Mouse (Mus musculus): ENCODE results near the gene Pdcd4. TPM values are rescaled to one million over a fixed set of nuclear protein-coding genes. Genes with fewer than 3 reads are reported as not detected.

The Pdcd4 gene
- polyA plus RNA-seq, 1 experiment from 2014 or later, result 204 TPM

GRCm38 (mm10) chr19:53898970-53899900 lies 7.2 kb downstream of the Pdcd4 start:
- Histone ChIP-seq H3K27me3 (ENCODE audit: control insufficient read depth, insufficient read depth, low read length) (no peaks in the 10 kb centered on the region), H3K4me2 (replicated peaks; ENCODE audit: low read depth) (no peak overlapping the region), H3K36me3 (ENCODE audit: control insufficient read depth, insufficient read depth, low read length) (no peaks in the 10 kb centered on the region), H3K27ac (replicated peaks) (no peak overlapping the region), H3K4me3 (ENCODE audit: low read depth, low read length) (no peak overlapping the region), H3K9ac (ENCODE audit: low read length) (no peak overlapping the region), H3K9me3 (ENCODE audit: control insufficient read depth, low read length) (no peaks in the 10 kb centered on the region), H3K4me1 (replicated peaks; ENCODE audit: control insufficient read depth, insufficient read depth) (peaks cover 4% of the 10 kb centered on the region; the same call in 1 of the 2 replicates)
- no peak for TF ChIP-seq CTCF (IDR thresholded peaks at IDR 0.05; ENCODE audit: low read depth)
- TF ChIP-seq EP300 (optimal IDR thresholded peaks at IDR 0.05), result no peak
- WGBS, result 76% methylated on average over 25 of the region's 25 CpGs
- ATAC-seq (ENCODE audit: low FRiP score, low TSS enrichment) (no peak), DNase-seq (ENCODE audit: low spot score) (peak; percentile 7)

- Histone ChIP-seq H3K36me3 (ENCODE audit: control insufficient read depth, insufficient read depth, low read length) (no peaks in the 10 kb centered on the region), H3K27me3 (ENCODE audit: control insufficient read depth, insufficient read depth, low read length) (no peaks in the 10 kb centered on the region), H3K4me2 (replicated peaks; ENCODE audit: low read depth) (no peak overlapping the region), H3K9me3 (ENCODE audit: control insufficient read depth, low read length) (no peaks in the 10 kb centered on the region), H3K4me3 (ENCODE audit: low read depth, low read length) (no peak overlapping the region), H3K9ac (ENCODE audit: low read length) (no peak overlapping the region), H3K27ac (replicated peaks) (no peak overlapping the region), H3K4me1 (replicated peaks; ENCODE audit: control insufficient read depth, insufficient read depth) (peaks cover 2% of the 10 kb centered on the region; the same call in 1 of the 2 replicates)
- DNase-seq (ENCODE audit: low spot score), result peak; percentile 11
- TF ChIP-seq EP300 (optimal IDR thresholded peaks at IDR 0.05) (no peak), CTCF (IDR thresholded peaks at IDR 0.05; ENCODE audit: low read depth) (no peak)
- ATAC-seq (ENCODE audit: low FRiP score, low TSS enrichment), result no peak
- 80% methylated on average over 14 of the region's 14 CpGs for WGBS
Measured at GRCm38 (mm10) chr19:53899941-53900610, 8.0 kb downstream of the Pdcd4 start.

DNA sequence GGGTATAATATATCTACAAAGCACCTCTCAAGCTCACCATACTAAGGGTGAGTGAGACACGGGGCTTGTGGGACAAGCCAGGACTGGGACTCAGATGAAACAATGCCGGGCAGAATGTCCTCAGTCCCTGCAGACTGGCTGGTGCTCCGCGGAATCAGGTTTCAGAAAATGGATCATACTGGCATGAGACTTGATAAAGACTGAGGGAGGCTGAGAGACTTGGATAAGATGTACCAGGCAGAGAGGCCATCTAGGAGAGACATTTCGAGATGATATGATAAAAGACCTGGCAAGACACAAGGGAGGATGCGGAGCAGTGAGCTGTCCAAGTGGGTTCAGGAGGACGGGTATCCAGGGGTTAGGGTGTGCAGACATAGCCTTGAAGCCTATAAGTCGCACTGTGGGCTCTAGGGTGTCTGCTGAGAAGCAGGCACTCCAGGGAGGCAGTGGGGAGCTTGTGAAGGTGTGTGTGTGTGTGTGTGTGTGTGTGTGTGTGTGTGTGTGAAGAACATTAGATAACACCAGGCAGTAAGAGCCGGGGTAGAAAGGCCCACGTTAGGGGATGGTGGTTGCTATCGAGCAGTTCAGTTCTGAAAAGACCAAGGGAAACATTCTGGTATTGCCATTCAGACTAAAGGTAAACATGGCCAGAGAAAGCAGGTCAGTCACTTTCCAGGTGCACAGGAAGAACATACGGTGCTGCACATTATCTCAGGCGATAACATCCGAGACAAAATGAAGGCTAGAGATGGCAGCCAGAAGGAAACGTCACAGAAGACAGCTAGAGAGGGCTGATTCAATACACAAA lies 10.1 kb downstream of the Pdcd4 start:
- 30% methylated on average over 15 of the region's 15 CpGs for WGBS
- Histone ChIP-seq H3K4me3 (ENCODE audit: low read depth, low read length) (peak overlapping the region; percentile 93), H3K4me2 (replicated peaks; ENCODE audit: low read depth) (peak overlapping the region; percentile 69), H3K9me3 (ENCODE audit: control insufficient read depth, low read length) (no peaks in the 10 kb centered on the region), H3K36me3 (ENCODE audit: control insufficient read depth, insufficient read depth, low read length) (no peaks in the 10 kb centered on the region), H3K27ac (replicated peaks) (peak overlapping the region; percentile 98), H3K9ac (ENCODE audit: low read length) (peak overlapping the region; percentile 75), H3K27me3 (ENCODE audit: control insufficient read depth, insufficient read depth, low read length) (no peaks in the 10 kb centered on the region), H3K4me1 (replicated peaks; ENCODE audit: control insufficient read depth, insufficient read depth) (peaks cover 2% of the 10 kb centered on the region; the same call in 1 of the 2 replicates)
- ATAC-seq (ENCODE audit: low FRiP score, low TSS enrichment), result peak; percentile 5
- peak; percentile 57 for DNase-seq (ENCODE audit: low spot score)
- TF ChIP-seq EP300 (optimal IDR thresholded peaks at IDR 0.05) (no peak), CTCF (IDR thresholded peaks at IDR 0.05; ENCODE audit: low read depth) (no peak)

DNA sequence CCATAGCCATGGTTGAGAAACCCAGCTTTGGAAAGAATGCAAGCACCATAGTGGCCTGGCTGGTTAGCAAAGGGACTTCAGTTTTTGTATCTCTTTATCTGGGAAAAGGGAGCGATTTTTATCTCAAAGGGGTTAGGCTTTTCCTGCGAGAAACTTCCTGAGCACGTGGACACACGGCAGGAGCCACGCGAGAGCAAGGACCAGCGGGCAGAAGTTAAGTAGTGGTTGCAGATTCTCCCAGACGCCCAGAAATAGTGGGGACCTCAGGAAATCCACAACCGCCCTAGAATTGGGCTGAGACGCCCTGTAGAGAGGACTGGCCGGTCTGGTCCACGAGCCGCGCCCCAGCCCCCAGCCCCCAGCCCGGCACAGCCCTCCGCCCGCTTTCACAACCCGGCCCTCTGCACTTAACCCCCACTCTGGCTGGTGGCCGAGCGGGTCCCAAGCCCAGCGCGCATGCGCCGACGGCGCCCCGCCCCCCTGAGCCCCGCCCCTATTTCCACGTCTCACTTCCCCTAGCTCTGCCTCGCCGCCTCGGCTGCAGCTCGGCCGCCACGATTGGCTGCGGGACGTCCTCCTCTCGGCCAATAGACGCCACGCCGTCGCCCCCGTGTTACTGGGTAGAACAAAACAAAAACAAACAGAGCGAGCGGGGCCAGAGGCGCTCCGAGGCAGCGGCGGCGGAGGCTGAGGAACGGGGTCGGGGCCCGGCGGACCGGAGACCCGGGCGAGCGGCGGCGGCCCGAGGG lies 10.9 kb downstream of the Pdcd4 start:
- H3K4me1 ChIP-seq (replicated peaks; ENCODE audit: control insufficient read depth, insufficient read depth), result peaks cover 2% of the 10 kb centered on the region; the same call in 1 of the 2 replicates
- under 1% methylated on average over 58 of the region's 61 CpGs for WGBS
- peak overlapping the region; percentile 69 for H3K4me2 ChIP-seq (replicated peaks; ENCODE audit: low read depth)
- H3K4me3 ChIP-seq (ENCODE audit: low read depth, low read length), result peak overlapping the region; percentile 93
- H3K9me3 ChIP-seq (ENCODE audit: control insufficient read depth, low read length), result no peaks in the 10 kb centered on the region
- ATAC-seq (ENCODE audit: low FRiP score, low TSS enrichment) (peak; percentile 98), DNase-seq (ENCODE audit: low spot score) (peak; percentile 99)
- no peaks in the 10 kb centered on the region for H3K36me3 ChIP-seq (ENCODE audit: control insufficient read depth, insufficient read depth, low read length)
- H3K27ac ChIP-seq (replicated peaks), result peak overlapping the region; percentile 98
- no peaks in the 10 kb centered on the region for H3K27me3 ChIP-seq (ENCODE audit: control insufficient read depth, insufficient read depth, low read length)
- peak overlapping the region; percentile 89 for H3K9ac ChIP-seq (ENCODE audit: low read length)
- TF ChIP-seq EP300 (optimal IDR thresholded peaks at IDR 0.05) (peak; percentile 67), CTCF (IDR thresholded peaks at IDR 0.05; ENCODE audit: low read depth) (no peak)
